13 mouse cellular contexts compared by ENCODE assay signal in genomic region chr6:53589746-53590145, GRCm38 (mm10).
A peak's percentile ranks its signal among the peaks of the same experiment; 100 is the strongest.
DNase-seq lines count a peak whose midpoint lies in the region; ATAC-seq and TF ChIP-seq lines count a peak whose summit lies in the region.
"Had no signal": no experiment of that assay in that cellular context is flagged by ENCODE, and none has a peak within 500 bp of the region (broad histone marks: within the 10 kb centered on the region; RNA-seq: fewer than 3 reads in every experiment).

No protein-coding gene starts in this region.

- 0 out of 2 replicates have a peak overlapping the region, but pooled peaks have one; percentile 24 for H3K9ac ChIP-seq in heart, embryonic 13.5 days
- no peak overlapping the region; the same call in 1 of the 2 replicates for H3K9ac ChIP-seq in heart, embryonic 11.5 days (ENCODE audit: low read depth, low read length)
- H3K9ac ChIP-seq in midbrain, embryonic 13.5 days (replicated peaks) = no peak overlapping the region
- H3K9ac ChIP-seq in stomach, postnatal 0 days (ENCODE audit: low read length) = no peak overlapping the region
- H3K9ac ChIP-seq: hindbrain, embryonic 15.5 days; lung, embryonic 15.5 days; neural tube, embryonic 13.5 days had no signal

- H3K27ac ChIP-seq in heart, embryonic 13.5 days (replicated peaks) = peak overlapping the region; percentile 39; the same call in 1 of the 2 replicates
- no peak overlapping the region for H3K27ac ChIP-seq in heart, embryonic 11.5 days (ENCODE audit: low read depth, low read length)
- H3K27ac ChIP-seq in midbrain, embryonic 13.5 days = no peak overlapping the region
- no peak overlapping the region for H3K27ac ChIP-seq in stomach, postnatal 0 days (replicated peaks)
- H3K27ac ChIP-seq: hindbrain, embryonic 15.5 days; lung, embryonic 15.5 days; neural tube, embryonic 13.5 days had no signal

- no peak for ATAC-seq in heart, embryonic 13.5 days (ENCODE audit: extremely low read depth, insufficient number of reproducible peaks, low FRiP score, low TSS enrichment)
- ATAC-seq in heart, embryonic 11.5 days (replicated peaks; ENCODE audit: insufficient number of reproducible peaks, low FRiP score, low TSS enrichment) = no peak
- ATAC-seq in granulocyte monocyte progenitor cell, adult 5-6 weeks (replicated peaks; ENCODE audit: poor library complexity, severe bottlenecking) = peak; percentile 83
- ATAC-seq in midbrain, embryonic 13.5 days = no peak
- no peak for ATAC-seq in stomach, postnatal 0 days (ENCODE audit: low FRiP score, low TSS enrichment)

- DNase-seq in CD4-positive helper T cell, adult 2 months (ENCODE audit: low read depth, low spot score) = peak; percentile 84
- DNase-seq in spleen, postnatal 36 days (ENCODE audit: low spot score in 2 of 2) = peak; percentile 44 to 49
- DNase-seq in stomach, postnatal 0 days (ENCODE audit: low spot score) = no peak
- DNase-seq in cerebellum, adult 11 months = no peak
- DNase-seq: kidney, postnatal 36 days; right cerebral cortex, postnatal 4 days had no signal

- 65% methylated on average over 6 of the region's 6 CpGs for WGBS in heart, embryonic 13.5 days
- 76% methylated on average over 6 of the region's 6 CpGs for WGBS in heart, embryonic 11.5 days (ENCODE audit: insufficient replicate concordance)
- WGBS in midbrain, embryonic 13.5 days = 92% methylated on average over 6 of the region's 6 CpGs
- WGBS in stomach, postnatal 0 days = 75% methylated on average over 6 of the region's 6 CpGs

- H3K4me2 ChIP-seq in heart, embryonic 13.5 days = peak overlapping the region; percentile 16; the same call in 1 of the 2 replicates
- H3K4me2 ChIP-seq in heart, embryonic 11.5 days = no peak overlapping the region
- H3K4me2 ChIP-seq in midbrain, embryonic 13.5 days (replicated peaks) = no peak overlapping the region
- no peak overlapping the region for H3K4me2 ChIP-seq in stomach, postnatal 0 days (replicated peaks; ENCODE audit: low read depth)
- H3K4me2 ChIP-seq: hindbrain, embryonic 15.5 days; lung, embryonic 15.5 days; neural tube, embryonic 13.5 days had no signal

- H3K27me3 ChIP-seq in heart, embryonic 13.5 days (replicated peaks) = no peaks in the 10 kb centered on the region
- H3K27me3 ChIP-seq in heart, embryonic 11.5 days (ENCODE audit: control insufficient read depth, insufficient read depth, low read length) = no peaks in the 10 kb centered on the region
- no peaks in the 10 kb centered on the region for H3K27me3 ChIP-seq in midbrain, embryonic 13.5 days
- no peaks in the 10 kb centered on the region for H3K27me3 ChIP-seq in stomach, postnatal 0 days (ENCODE audit: control insufficient read depth, insufficient read depth, low read length)
- H3K27me3 ChIP-seq: hindbrain, embryonic 15.5 days; lung, embryonic 15.5 days; neural tube, embryonic 13.5 days had no signal

- no peak for TF ChIP-seq EP300 in stomach, postnatal 0 days (optimal IDR thresholded peaks at IDR 0.05)

- no peak for TF ChIP-seq CTCF in stomach, postnatal 0 days (IDR thresholded peaks at IDR 0.05; ENCODE audit: low read depth)

- H3K9me3 ChIP-seq in heart, embryonic 13.5 days = no peaks in the 10 kb centered on the region
- H3K9me3 ChIP-seq in heart, embryonic 11.5 days (replicated peaks; ENCODE audit: control insufficient read depth, low read length) = no peaks in the 10 kb centered on the region
- H3K9me3 ChIP-seq in midbrain, embryonic 13.5 days = no peaks in the 10 kb centered on the region
- no peaks in the 10 kb centered on the region for H3K9me3 ChIP-seq in stomach, postnatal 0 days (ENCODE audit: control insufficient read depth, low read length)
- H3K9me3 ChIP-seq: hindbrain, embryonic 15.5 days; lung, embryonic 15.5 days; neural tube, embryonic 13.5 days had no signal

- peaks cover 18% of the 10 kb centered on the region for H3K36me3 ChIP-seq in heart, embryonic 13.5 days
- H3K36me3 ChIP-seq in heart, embryonic 11.5 days (ENCODE audit: control insufficient read depth, insufficient read depth, low read length) = no peaks in the 10 kb centered on the region
- no peaks in the 10 kb centered on the region for H3K36me3 ChIP-seq in midbrain, embryonic 13.5 days
- H3K36me3 ChIP-seq in stomach, postnatal 0 days (ENCODE audit: control insufficient read depth, insufficient read depth, low read length) = no peaks in the 10 kb centered on the region
- H3K36me3 ChIP-seq: hindbrain, embryonic 15.5 days; lung, embryonic 15.5 days; neural tube, embryonic 13.5 days had no signal

- H3K4me1 ChIP-seq in heart, embryonic 13.5 days = peaks cover 35% of the 10 kb centered on the region
- H3K4me1 ChIP-seq in heart, embryonic 11.5 days (ENCODE audit: control insufficient read depth, insufficient read depth, low read length) = peaks cover 20% of the 10 kb centered on the region
- peaks cover 19% of the 10 kb centered on the region for H3K4me1 ChIP-seq in midbrain, embryonic 13.5 days (replicated peaks)
- H3K4me1 ChIP-seq in stomach, postnatal 0 days (replicated peaks; ENCODE audit: control insufficient read depth, insufficient read depth) = no peaks in the 10 kb centered on the region

- H3K4me3 ChIP-seq in heart, embryonic 13.5 days = no peak overlapping the region
- H3K4me3 ChIP-seq in heart, embryonic 11.5 days (ENCODE audit: low read depth, low read length) = no peak overlapping the region
- no peak overlapping the region for H3K4me3 ChIP-seq in midbrain, embryonic 13.5 days (replicated peaks)
- H3K4me3 ChIP-seq in stomach, postnatal 0 days (ENCODE audit: low read depth, low read length) = no peak overlapping the region
- H3K4me3 ChIP-seq: hindbrain, embryonic 15.5 days; lung, embryonic 15.5 days; neural tube, embryonic 13.5 days had no signal

Comparison
In these comparisons a context has a peak if more than half of its experiments do, and no peak if none do; other contexts are left out.
1. DNase-seq: peak in CD4-positive helper T cell, adult 2 months (single experiment) and spleen, postnatal 36 days (2 of 2); none in stomach, postnatal 0 days (single experiment) and cerebellum, adult 11 months (single experiment).